Mouse (Mus musculus): ENCODE results near the gene Cct7.
A peak's percentile ranks its signal among the peaks of the same experiment; 100 is the strongest.
"Not testable (repeated sequence)": the region's sequence is repeated elsewhere in the genome, so short reads cannot be mapped to it uniquely, and the experiment has no call there.

The Cct7 gene

DNA sequence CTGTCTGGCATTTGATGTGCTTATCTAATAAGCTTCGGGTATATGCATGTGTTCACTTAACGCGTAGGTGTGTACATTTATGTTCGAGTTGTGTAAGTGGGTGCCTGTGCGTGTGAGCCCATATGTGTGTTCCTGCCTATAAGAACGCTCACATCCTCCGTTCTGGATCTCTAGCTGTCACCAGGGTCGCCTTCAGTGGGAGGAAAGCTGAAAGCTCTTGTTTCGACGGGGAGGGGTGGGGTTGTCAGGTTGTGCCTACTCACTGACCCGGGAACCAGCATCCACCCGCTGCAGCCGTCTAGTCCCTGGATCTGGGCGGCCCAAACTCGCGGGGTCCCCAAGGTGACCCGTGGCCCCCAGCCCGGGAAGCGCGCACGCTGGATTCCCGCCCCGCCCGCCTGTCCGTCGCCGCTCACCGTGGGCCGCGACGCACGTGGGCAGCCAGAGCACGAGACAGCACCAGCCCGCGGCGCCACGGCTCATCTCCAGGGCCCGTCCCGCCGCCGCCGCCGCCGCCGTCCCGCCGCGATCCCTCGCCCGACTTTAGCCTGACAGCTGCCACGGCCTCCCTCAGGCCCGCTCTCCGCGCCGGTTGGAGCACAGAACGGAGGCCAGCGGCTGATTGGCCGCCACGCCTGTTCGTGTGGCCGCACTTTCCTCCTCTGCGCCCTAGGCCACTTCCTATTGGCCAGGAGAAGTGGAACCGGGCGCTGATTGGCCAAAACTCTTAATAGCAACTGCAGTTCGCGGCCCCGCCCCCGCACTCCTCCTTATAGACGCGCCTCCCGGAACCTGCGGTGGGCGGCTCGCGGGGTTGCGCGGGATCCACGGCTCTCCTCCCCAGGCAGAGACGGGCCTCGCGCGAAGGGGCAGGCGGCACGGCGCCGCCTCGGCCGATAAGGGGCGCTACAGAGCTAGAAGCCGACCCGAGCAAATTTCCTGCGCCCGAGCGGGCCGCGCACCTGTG is at the start of gene Cct7:
Gene Cct7, plus strand, starts transcription at position 818 of the 967 bp plus-strand sequence.
- DNase-seq (ENCODE audit: low spot score) = peak; percentile 99

DNA sequence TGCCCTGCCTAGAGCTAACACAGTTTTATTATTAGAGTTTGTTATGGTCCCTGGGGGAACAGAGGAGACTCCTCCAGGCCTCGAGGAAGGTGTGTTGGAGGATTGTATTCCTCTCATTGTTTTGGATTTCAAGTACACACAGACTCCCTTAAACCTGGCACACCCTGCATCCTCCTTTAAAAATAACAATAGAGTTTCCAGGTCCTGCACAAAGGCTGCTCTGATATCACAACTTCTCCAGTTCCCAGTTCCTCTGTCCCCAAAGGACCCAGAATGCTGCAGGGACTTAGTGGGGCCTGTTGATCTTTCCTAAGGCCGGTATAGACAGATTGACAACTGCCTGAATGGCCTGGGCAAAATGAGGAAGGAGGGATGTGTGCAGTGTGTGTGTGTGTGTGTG is 48.7 kb upstream of the Cct7 start:
- DNase-seq (ENCODE audit: low spot score) = no peak

DNA sequence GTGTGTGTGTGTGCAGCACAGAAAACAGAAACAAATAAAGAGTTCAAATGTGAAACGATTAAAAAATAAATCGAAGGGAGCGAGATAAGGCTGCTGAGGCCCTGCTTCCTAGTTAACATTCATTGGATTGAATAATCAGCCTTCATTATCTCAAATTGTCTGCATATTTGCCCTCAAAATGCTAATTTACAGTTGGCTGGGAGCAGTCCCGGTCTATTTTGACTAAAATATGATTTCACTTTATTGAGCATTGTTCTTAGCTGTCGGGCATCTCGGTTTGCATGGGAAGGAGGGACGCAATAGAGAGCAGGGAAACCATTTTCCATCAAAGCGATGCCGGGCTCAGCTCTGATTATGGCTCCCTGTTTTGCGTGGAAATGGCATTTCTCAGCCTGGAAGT is 48.3 kb upstream of the Cct7 start:
- DNase-seq (ENCODE audit: low spot score) = no peak

DNA sequence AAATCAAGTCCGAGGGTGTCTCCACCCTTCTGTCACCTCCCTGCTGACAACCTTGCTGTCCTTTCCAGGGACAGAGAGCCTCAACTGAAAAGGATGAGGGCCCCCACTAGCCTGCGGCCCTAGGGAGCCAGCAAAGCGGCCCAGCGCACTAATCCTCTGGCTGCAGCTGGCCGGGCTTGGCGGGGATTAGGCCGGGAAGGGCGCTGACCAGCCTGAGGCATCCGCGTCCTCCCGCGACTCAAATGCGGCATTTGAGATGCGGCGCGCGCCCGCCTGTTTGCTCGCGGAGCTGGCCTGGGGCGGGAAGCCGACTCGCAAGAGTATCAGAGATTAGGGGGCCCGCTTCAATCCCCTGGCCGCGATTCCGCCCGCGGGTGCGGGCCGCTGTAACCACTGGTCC is 42.3 kb upstream of the Cct7 start:
- no peak for DNase-seq (ENCODE audit: low spot score)

DNA sequence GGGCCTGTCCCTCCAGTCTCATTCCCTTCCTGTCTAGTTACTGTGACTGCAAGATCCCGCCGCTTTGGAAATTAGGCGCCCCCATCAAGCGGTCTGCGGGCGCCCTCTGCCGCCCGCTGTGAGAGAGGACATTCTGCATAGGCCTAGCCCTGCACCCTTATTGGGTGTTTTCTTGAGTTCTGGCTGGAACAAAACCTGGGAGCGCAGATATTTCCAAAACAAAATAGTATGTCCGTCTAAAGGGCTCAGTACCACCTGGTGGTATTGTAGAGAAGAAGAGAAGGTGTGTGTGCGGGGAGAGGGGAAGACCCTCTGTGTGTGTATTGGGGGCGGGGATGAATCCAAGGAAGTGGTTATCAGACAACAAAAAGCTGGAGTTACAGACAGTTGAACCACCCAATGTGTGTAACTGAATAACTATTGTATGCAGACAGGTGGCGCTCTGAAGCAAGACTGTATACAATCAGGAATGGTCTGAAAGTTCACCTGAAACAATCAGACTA is 40.5 kb upstream of the Cct7 start:
- peak; percentile 49 for DNase-seq (ENCODE audit: low spot score)

DNA sequence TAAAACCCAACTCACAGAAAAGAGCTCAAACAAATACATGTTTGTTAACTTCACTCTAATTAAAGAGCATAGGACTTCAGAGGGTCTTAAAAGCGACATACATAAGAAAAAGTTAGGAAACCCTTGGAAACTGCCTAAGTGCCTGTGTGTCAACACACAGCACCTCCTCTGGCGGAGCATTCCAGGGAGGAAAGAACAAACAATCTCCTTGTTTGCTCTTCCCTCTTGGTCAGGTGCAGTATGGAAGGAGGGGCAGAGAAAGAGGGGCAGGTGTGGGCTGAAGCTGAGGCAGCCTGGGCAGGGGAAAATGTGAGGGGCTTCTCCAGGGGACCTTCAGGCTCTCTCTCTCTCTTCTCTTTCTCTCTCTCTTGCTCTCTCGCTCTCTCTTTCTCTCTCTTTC is 35.5 kb upstream of the Cct7 start:
- DNase-seq (ENCODE audit: low spot score) = no peak

DNA sequence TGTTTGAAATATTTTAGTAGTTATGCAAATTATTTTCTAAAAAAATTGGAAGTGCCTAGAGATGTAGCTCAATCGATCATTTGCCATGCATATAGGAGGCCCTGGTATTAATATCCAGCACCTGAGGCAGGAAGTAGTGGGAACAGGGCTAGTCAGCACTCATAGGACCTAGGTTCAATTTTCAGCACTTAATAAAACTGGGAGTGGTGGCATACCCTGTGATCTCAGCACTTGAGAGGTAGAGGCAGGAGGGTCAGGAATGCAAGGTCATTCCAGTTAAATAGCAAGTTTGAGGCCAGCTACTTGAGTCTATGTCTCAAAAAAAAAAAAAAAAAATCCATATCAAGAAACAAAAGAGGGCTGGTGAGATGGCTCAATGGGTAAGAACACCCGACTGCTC is 32.2 kb upstream of the Cct7 start:
- no peak for DNase-seq (ENCODE audit: low spot score)

DNA sequence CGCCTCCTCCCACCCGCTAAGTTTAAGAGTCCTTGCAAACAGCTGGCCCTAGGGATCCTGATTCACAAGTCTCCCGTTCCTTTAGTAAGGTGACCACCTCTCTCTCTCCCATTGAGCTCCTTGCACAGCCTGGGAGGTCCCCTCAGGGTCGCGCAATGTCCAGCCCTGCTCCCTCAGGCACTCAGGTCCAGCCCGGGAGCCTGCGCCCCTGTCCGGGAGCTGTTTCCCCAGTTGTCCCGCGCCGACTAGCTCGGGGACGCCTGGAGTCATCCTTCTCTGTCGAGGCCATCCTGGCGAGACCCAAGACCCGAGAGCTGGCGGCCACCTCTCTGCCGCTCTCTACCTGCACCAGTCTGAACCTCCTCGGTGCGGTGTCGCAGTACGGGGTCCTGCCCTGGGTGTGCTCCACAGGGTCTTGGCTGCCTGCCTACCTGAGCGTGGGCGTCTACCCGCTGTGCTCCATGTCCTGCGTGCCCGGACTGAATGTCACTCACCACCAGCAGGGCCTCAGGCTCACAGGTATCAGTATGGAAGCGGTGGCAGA is 27.4 kb upstream of the Cct7 start, which contains the start of gene Noto:
Gene Noto, plus strand, starts transcription at position 51 of the 544 bp plus-strand sequence.
- no peak for DNase-seq (ENCODE audit: low spot score)

DNA sequence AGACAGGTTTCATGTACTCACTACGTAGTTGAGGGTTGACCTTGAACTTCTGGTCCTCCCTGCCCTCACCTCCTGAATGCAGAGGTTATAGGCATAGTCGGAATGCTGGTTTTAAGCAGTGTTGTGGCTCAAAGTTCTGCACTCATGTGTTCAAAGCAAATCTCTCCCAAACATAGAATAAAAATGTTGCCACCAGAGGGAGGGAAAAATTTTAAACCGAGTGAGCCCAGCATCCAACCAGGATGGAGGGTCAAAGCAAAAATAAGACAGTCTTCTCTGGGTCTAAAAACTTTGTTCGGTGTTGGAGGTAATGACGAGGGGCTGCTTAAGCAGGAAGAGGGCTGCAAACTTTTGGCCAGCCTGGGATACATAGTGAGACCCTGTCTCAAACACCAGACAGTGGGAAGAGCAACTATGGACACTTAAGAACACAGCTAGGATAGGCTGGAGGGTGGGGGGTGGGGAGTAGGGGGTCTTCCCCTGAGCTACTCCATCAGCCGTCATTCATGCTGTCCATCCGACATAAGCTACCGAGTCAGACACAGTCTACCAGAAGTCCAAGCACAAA is 20.0 kb upstream of the Cct7 start:
- DNase-seq (ENCODE audit: low spot score) = no peak

DNA sequence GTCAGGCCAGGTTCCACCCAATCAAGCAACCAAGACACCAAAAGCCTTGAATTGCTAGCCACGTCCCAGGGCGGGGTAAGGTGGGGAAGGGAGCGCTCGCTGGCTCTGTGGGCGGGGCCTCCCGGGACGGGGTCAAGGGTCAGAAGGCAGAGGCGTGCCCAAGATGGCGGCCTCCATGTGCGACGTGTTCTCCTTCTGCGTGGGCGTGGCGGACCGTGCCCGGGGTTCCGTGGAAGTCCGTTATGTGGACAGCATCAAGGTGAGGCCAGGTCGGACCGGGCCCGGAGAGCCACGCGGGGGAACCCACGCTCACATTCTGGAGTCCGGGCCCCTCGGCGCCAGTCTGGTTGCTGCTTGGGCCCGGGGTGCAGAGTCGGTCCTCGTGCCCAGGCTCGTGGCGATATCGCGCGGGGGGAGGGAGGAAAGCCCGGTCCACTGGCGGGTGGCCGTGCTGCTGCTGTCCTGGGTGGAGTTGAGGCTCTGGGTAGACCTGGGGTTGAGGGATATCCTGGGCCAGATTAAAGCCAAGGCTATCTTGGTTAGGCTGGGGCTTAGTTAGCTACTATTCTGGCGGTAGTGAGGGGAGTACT is 19.4 kb upstream of the Cct7 start, which contains the start of gene Smyd5:
Gene Smyd5, plus strand, starts transcription at position 148 of the 590 bp plus-strand sequence.
- DNase-seq (ENCODE audit: low spot score) = peak; percentile 87

DNA sequence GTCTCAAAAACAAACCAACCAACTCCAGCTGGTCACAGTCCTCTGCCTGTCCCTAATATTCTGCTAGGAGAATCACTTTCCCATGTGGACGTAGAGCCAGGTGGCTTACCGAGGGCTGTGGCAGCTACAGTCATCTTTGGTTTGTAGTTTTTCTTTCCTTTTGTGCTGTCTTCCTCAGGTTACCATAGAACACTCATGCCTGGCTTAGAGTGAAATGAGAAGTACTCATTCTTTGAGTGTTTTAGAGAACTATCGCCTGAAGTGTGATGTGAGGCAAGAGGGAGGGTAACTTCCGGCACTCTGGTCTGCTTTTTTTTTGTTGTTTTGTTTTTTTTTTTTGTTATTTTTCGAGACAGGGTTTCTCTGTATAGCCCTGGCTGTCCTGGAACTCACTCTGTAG is 17.4 kb upstream of the Cct7 start:
- DNase-seq (ENCODE audit: low spot score) = no peak

DNA sequence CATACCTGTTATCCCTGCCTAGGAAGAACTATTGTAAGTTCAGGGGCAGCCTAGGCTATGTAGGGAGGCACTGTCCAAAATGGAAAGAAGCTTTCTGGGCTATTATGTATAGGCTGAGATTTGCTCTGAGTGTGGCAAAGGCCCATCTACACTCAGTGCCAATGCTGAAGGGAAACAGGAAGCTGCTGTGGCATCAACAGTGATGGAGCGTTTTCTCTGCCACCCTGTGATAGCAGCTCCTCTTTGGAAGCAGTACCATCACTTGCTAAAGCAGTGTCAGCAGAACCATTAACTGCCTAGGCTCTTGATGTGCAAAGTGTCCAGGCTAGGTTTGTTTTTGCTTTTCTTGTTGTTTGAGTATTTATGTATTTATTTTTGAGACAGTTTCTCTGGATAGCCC is 15.1 kb upstream of the Cct7 start:
- no peak for DNase-seq (ENCODE audit: low spot score)

DNA sequence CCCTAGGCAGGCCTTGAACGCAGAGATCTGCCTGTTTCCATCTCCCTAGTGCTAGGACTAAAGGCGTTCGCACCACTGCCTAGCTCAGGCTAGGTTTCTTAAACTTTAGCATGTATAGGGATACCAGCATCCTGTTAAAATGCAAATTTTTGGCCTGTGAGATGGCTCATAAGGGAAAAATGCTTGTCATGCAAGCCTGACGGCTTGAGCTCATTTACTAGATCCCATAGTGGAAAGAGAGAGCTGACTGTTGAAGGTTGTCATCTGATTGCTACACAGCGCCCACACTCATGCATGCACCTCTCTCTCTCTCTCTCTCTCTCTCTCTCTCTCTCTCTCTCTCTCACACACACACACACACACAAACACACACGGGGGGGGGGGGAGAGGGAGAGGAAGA is 14.7 kb upstream of the Cct7 start:
- no peak for DNase-seq (ENCODE audit: low spot score)

DNA sequence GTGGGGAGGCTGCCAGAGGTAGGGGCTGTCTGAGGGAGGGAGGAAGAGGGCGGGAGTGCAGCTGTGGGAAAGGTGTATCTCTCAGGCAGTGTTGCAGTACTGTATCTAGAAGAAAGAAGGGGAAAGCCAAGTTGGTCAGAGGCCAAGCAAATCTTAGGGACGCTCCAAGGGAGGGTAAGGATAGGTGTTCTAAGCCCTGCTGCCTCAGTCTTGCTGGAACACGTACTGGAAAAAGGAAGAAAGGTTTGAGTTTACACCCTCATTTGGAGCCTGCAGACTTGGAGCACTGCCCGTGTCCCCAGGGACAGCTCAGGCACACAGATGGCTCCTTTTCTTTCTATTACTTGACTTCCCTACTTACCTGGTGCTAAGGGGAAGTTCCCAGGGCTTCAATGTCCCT is 10.2 kb upstream of the Cct7 start:
- DNase-seq (ENCODE audit: low spot score) = no peak

DNA sequence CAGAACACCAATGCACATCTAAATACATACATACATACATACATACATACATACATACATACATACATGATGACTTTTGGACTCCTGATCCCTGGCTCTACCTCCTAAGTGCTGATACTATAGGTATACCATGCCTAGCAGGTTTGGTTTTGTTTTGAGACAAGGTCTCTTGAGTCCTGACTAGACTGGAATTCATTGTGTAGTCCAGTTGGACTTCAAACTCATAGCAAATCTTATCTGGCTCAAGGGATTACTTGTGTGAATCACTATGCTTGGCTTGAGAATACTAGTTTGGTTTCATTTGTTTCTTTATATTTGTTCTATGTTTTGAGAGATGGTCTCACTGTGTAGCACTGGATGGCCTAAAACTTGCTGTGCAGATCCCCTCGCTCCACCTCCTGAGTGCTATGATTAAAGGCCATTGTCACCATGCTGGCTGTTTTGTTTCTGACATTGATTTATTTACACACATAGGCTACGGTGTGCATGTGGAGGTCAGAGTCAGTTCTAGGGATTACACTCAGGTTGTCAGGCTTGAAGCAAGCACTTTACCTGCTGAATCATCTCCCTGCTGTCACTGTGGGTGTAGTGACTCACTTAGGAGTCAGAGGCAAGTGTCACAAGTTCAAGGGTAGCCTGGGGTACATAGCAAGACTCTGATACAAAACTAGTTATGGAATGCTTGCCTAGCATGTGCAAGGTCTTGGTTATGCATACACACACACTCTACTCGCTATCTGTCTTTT is 7.7 kb upstream of the Cct7 start:
- no peak for DNase-seq (ENCODE audit: low spot score)

DNA sequence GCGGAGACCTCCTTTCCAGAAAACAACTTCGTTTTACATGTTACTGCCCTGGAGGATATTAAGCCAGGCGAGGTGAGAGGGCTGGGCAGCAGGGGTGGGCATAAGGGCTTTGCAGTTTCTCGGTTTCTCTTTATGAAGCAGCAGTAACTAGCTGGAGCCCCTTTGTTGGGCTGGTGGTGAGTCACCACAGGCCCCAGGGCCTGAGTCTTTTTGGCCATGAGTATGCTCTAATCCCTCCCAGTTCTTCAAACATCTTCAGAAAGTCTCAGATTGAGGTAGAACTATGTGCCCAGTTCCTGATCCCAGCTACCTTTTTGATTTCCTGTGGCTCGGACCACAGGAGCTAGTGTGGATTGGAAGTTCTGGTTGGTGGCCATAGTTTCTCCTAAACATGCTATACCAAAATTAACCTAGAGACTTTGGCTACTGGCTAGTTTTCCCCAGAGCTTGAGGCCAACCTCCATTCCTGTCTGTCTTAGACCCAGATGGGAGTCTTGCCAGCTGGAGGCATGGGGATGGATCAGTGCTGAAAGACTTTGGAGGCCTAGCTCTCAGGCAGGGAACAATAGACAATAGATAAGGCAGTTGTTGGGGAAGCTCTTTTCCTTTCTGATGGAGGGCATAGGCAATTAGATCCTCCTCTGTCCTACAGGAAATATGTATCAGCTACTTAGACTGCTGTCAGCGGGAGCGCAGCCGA is 6.9 kb upstream of the Cct7 start:
- no peak for DNase-seq (ENCODE audit: low spot score)

DNA sequence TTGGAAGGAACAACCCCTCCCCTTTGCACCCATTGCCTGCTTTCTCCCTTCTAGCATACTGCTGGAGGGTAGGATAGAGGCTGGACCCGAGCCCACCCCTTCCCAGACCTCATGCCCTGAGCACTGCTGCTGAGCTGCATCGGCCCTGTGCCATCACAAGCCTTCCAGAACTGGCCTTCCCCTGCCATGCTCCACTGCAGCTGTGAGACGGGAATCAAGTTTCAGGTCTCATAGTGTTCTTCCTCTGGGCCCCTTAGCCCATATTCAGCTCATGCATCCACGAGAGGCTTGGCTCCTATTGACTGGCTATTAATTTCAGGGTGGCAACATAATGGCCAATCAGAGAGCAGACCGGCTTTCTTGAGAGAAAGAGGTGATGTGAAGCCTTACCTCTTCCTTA is 6.0 kb upstream of the Cct7 start:
- no peak for DNase-seq (ENCODE audit: low spot score)

DNA sequence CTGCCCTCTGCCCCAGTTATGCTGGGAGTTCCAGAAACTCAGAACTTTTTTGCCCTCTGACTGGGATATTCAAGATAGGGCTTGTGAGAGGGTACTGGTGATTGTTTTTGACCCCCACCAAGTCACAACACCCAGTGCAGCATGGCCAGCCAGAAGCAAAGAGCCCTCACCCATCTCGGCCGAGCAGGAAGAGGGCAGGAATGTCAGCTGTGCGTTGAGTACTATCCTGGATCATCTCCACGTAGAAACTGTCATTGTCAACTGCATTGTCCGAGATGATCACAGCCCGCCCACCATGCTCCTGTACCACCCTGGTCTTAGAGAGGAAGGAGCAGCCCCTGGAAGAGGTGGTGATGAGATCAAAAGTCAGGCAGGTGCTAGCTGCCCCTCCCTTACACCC is 4.0 kb upstream of the Cct7 start:
- DNase-seq (ENCODE audit: low spot score) = no peak

DNA sequence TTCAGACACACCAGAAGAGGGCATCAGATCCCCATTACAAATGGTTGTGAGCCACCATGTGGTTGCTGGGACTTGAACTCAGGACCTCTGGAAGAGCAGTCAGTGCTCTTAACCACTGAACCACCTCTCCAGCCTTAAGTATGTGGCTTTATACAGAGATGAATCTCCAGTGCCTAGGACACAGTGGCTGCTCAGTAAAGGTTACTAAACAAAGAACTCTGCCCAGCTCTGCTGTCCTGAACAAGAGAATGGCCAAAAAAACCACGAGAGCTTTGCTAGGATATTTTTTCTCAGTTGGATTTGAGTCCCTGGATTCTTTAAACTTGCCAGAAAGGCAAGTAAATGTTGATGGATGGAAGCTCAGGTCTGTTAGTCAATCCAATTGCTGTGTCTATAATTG is 1.2 kb upstream of the Cct7 start:
- not testable (repeated sequence) for DNase-seq (ENCODE audit: low spot score)

DNA sequence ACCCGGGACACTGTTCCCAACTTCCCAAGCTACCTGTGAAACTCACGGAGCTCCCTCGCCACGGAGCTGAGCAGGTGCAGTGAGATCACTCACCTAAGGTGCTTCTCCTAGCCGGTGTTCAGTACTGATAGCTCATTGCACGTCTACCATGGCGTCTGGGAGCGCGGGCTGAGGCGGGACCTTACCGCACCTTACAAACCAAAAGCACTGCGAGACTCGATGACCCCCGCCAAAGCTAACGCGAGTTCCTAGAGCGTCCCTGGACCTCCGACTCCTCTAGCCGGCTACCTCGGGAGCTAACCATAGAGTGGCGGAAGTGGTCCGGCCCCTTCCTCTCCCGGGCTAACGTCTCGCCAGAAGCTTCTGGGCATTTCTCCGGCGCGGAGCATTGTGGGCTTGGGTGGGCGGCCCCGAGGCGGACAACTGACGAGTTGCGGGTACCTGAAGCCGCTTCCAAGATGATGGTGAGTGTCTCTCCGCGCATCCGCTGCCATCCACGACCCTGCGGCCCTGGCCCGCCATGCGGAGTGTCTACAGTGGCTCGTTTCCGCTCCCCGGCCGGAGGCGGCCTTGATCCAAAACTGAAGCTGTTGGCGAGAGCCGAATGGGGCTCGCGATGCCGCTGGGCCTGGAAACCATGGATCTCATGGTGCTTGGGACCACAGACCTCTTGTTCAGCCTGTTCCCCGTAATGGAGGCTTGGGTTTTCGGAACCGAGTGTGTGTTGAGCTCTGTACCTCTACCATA is 523 bp downstream of the Cct7 start, which contains the start of gene Pradc1:
Gene Pradc1, minus strand, starts transcription at position 307 of the 747 bp plus-strand sequence.
- peak; percentile 99 for DNase-seq (ENCODE audit: low spot score)

DNA sequence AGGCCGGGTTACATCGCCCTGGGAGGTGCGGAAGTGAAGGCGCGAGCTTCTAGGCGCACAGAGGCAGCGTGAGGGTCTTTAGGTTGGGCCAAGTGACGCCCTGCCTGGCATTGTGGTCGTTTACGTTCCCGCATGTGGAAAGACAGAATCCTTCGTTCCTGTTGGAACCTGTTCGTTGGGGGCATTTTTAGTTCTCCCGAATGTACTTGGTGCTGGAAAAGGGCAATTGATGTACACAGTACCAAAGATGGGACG is 1.0 kb downstream of the Cct7 start:
- DNase-seq (ENCODE audit: low spot score) = no peak

All from urinary bladder, postnatal 14 days (tissue).